Mouse (Mus musculus) brain, adult 10 weeks (tissue): Measurements from ENCODE around the gene Ccl25. TPM values are rescaled to one million over a fixed set of nuclear protein-coding genes. Genes with fewer than 3 reads are reported as not detected.

Experiments
- polyA plus RNA-seq: library from polyadenylated mRNA; stranded (reverse); fragments of 350-450 nt; fragmentation: Illumina TruSeq; extraction: RNeasy Lipid Tissue Mini Kit (QIAGEN cat#74804); gene quantifications from one replicate; pipeline ENCODE4 v1.2.3, GENCODE M21; 2015; ENCODE audit warnings: low read depth, low replicate concordance

Gene Ccl25
- 14.3 TPM for polyA plus RNA-seq

GRCm38 (mm10) chr8:4324983-4325750, at the start of gene Ccl25, which contains the start of gene Elavl1:
TSS of gene Ccl25 (plus strand) at chr8:4325210.
TSS of gene Elavl1 (minus strand) at chr8:4325413.

GRCm38 (mm10) chr8:4275275-4276110, 49.5 kb upstream of the Ccl25 start, which contains the start of gene Timm44:
TSS of gene Timm44 (minus strand) at chr8:4275913.

Other genes starting within 250 kb of the Ccl25 start
- gene Cd209f, start 219.4 kb upstream of the Ccl25 start, polyA plus RNA-seq = 0.95 TPM
- gene Cd209g, start 191.1 kb upstream of the Ccl25 start, polyA plus RNA-seq = not detected
- 66.6 TPM for gene Evi5l, start 158.6 kb upstream of the Ccl25 start, polyA plus RNA-seq
- 12.3 TPM for gene Prr36, start 107.8 kb upstream of the Ccl25 start, polyA plus RNA-seq
- gene Lrrc8e, start 98.4 kb upstream of the Ccl25 start, polyA plus RNA-seq = not detected
- 57.1 TPM for gene Map2k7, start 86.5 kb upstream of the Ccl25 start, polyA plus RNA-seq
- 1.7 TPM for gene Gm49320, start 86.3 kb upstream of the Ccl25 start, polyA plus RNA-seq
- 6.5 TPM for gene Tgfbr3l, start 77.0 kb upstream of the Ccl25 start, polyA plus RNA-seq
- gene Snapc2, start 72.1 kb upstream of the Ccl25 start, polyA plus RNA-seq = 40.7 TPM
- gene Ctxn1, start 65.9 kb upstream of the Ccl25 start, polyA plus RNA-seq = 546 TPM
- 73.6 TPM for gene Timm44, start 49.3 kb upstream of the Ccl25 start, polyA plus RNA-seq
- gene Elavl1, start 203 bp downstream of the Ccl25 start, polyA plus RNA-seq = 28.6 TPM
- 40.8 TPM for gene Cers4, start 167.8 kb downstream of the Ccl25 start, polyA plus RNA-seq